Mouse (Mus musculus) heart, postnatal 14 days (tissue): ENCODE data around the gene Lrpprc. TPM values are rescaled to one million over a fixed set of nuclear protein-coding genes. Genes with fewer than 3 reads are reported as not detected.
A peak's percentile ranks its signal among the peaks of the same experiment; 100 is the strongest.

ENCODE experiments used
- DNase-seq, 2 experiments: peaks; one replicate each; pipeline ENCODE4 v3.0.0; 2021 to 2022
- intact Hi-C: fragments of 180-260 bp; cut with DNase I; formaldehyde crosslinking; loops from one replicate; pipeline ENCODE4 v1.15.1; 2025
- total RNA-seq, 2 experiments: library from RNA; stranded (reverse); gene quantifications; 2 replicates each; pipeline ENCODE4 v1.2.3; 2021

The Lrpprc gene
- total RNA-seq, 2 experiments from 2014 or later, result 150 to 152 TPM

- DNase-seq, result no peak
- intact Hi-C loops, result no loop called here
Measured at GRCm38 (mm10) chr17:84776362-84777000, 14.1 kb downstream of the Lrpprc start.

- intact Hi-C loops, result no loop called here
- DNase-seq, result no peak
Measured at GRCm38 (mm10) chr17:84775291-84775690, 15.3 kb downstream of the Lrpprc start.

GRCm38 (mm10) chr17:84771882-84772281 is 18.7 kb downstream of the Lrpprc start:
- intact Hi-C loops, result no loop called here
- DNase-seq, result no peak

- intact Hi-C loops, result no loop called here
- DNase-seq, result no peak
Measured at GRCm38 (mm10) chr17:84758971-84759370, 31.6 kb downstream of the Lrpprc start.

GRCm38 (mm10) chr17:84758374-84758773 is 32.2 kb downstream of the Lrpprc start:
- DNase-seq, result no peak
- intact Hi-C loops, result no loop called here

- peak in 1 of 2 experiments; percentile 28 for DNase-seq
- intact Hi-C loops, result no loop called here
Measured at GRCm38 (mm10) chr17:84756090-84756489, 34.5 kb downstream of the Lrpprc start.

GRCm38 (mm10) chr17:84753489-84753888 is 37.1 kb downstream of the Lrpprc start:
- DNase-seq, result no peak
- intact Hi-C loops, result no loop called here

GRCm38 (mm10) chr17:84752286-84752685 is 38.3 kb downstream of the Lrpprc start:
- DNase-seq, result no peak
- intact Hi-C loops, result no loop called here

GRCm38 (mm10) chr17:84751630-84752191 is 38.9 kb downstream of the Lrpprc start:
- intact Hi-C loops, result no loop called here
- no peak for DNase-seq

- intact Hi-C loops, result no loop called here
- no peak for DNase-seq
Measured at GRCm38 (mm10) chr17:84750130-84750529, 40.5 kb downstream of the Lrpprc start.

GRCm38 (mm10) chr17:84749297-84749696 is 41.3 kb downstream of the Lrpprc start:
- intact Hi-C loops, result no loop called here
- DNase-seq, result no peak

GRCm38 (mm10) chr17:84748152-84748682 is 42.4 kb downstream of the Lrpprc start:
- no peak for DNase-seq
- intact Hi-C loops, result no loop called here

GRCm38 (mm10) chr17:84747212-84747611 is 43.4 kb downstream of the Lrpprc start:
- intact Hi-C loops, result no loop called here
- DNase-seq, result no peak

GRCm38 (mm10) chr17:84745001-84745400 is 45.6 kb downstream of the Lrpprc start:
- intact Hi-C loops, result no loop called here
- no peak for DNase-seq

- DNase-seq, result no peak
- intact Hi-C loops, result no loop called here
Measured at GRCm38 (mm10) chr17:84744256-84744655, 46.3 kb downstream of the Lrpprc start.

- no peak for DNase-seq
Measured at GRCm38 (mm10) chr17:84738073-84738797, 52.4 kb downstream of the Lrpprc start.

GRCm38 (mm10) chr17:84736719-84737118 is 53.9 kb downstream of the Lrpprc start:
- DNase-seq, result no peak
- intact Hi-C loops, result no loop called here

More at GRCm38 (mm10) chr17:84738073-84738797, 52.4 kb downstream of the Lrpprc start:
- intact Hi-C loops, result no loop called here

GRCm38 (mm10) chr17:84732612-84733011 is 58.0 kb downstream of the Lrpprc start:
- intact Hi-C loops, result no loop called here
- no peak for DNase-seq

- intact Hi-C loops, result no loop called here
- DNase-seq, result no peak
Measured at GRCm38 (mm10) chr17:84731361-84731760, 59.2 kb downstream of the Lrpprc start.

- intact Hi-C loops, result no loop called here
- no peak for DNase-seq
Measured at GRCm38 (mm10) chr17:84729140-84729539, 61.4 kb downstream of the Lrpprc start.

- intact Hi-C loops, result no loop called here
- no peak for DNase-seq
Measured at GRCm38 (mm10) chr17:84728201-84728911, 62.2 kb downstream of the Lrpprc start.
